Mouse (Mus musculus): ENCODE results near the gene Akr1cl. TPM values are rescaled to one million over a fixed set of nuclear protein-coding genes. Genes with fewer than 3 reads are reported as not detected.

Akr1cl gene
- polyA plus RNA-seq, 1 experiment from 2014 or later = 0.11 TPM

DNA sequence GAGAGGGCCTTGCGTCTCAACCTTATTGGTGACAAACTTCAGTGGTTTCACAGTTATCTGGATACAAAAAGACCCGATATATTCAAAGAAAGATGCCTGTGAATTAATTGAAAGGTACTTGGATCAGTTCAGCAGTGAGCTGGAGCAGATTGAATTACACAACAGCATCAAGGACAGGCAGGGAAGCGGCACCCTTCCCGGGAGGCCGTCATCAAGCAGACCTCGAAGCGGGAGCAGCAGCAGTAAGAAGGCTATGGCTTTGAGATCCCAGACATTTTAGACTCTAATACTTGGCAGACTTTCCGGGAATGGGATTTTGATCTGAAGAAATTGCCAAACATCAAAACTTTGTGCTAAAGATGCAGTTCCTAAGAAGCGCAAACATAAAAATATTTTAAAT, 4.4 kb downstream of the Akr1cl start:
- Histone ChIP-seq H3K9ac (ENCODE audit: low read length) (no peak overlapping the region), H3K4me1 (ENCODE audit: control insufficient read depth, insufficient read depth, low read length) (no peaks in the 10 kb centered on the region), H3K36me3 (ENCODE audit: control insufficient read depth, insufficient read depth, low read length) (no peaks in the 10 kb centered on the region), H3K27ac (ENCODE audit: low read depth, low read length) (no peak overlapping the region), H3K27me3 (ENCODE audit: control insufficient read depth, insufficient read depth, low read length) (no peaks in the 10 kb centered on the region), H3K9me3 (ENCODE audit: control insufficient read depth, low read length) (no peaks in the 10 kb centered on the region), H3K4me3 (ENCODE audit: low read depth, low read length) (no peak overlapping the region), H3K4me2 (no peak overlapping the region)
- DNase-seq (ENCODE audit: low spot score, missing footprints) = no peak
- no peak for ATAC-seq (ENCODE audit: low FRiP score)
- WGBS = 70% methylated on average over 9 of the region's 9 CpGs

DNA sequence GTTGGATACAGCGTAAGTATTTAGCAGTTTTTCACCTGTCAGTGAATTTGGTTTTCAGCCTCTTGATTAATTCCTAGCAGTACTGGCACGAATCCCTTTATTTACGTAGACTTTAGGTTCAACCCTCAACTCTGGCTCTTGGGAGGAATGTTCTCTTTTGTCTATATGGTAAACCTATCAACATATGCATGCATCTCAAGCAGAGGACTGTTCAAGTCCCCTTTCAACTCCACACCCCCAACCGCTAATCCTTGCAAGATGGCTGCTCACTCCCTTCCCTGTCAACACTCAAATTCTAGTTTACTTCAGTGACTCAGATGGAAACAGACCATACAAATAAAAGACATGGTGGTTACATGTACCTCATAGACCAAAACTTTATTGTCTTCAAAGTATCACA, 19.8 kb downstream of the Akr1cl start:
- H3K27me3 ChIP-seq (ENCODE audit: control insufficient read depth, insufficient read depth, low read length) = no peaks in the 10 kb centered on the region
- no peak overlapping the region for H3K27ac ChIP-seq (ENCODE audit: low read depth, low read length)
- 80% methylated on average over 4 of the region's 4 CpGs for WGBS
- no peak overlapping the region for H3K4me3 ChIP-seq (ENCODE audit: low read depth, low read length)
- H3K36me3 ChIP-seq (ENCODE audit: control insufficient read depth, insufficient read depth, low read length) = no peaks in the 10 kb centered on the region
- H3K4me2 ChIP-seq = no peak overlapping the region
- no peak for DNase-seq (ENCODE audit: low spot score, missing footprints)
- no peaks in the 10 kb centered on the region for H3K4me1 ChIP-seq (ENCODE audit: control insufficient read depth, insufficient read depth, low read length)
- H3K9ac ChIP-seq (ENCODE audit: low read length) = no peak overlapping the region
- no peaks in the 10 kb centered on the region for H3K9me3 ChIP-seq (ENCODE audit: control insufficient read depth, low read length)
- no peak for ATAC-seq (ENCODE audit: low FRiP score)

DNA sequence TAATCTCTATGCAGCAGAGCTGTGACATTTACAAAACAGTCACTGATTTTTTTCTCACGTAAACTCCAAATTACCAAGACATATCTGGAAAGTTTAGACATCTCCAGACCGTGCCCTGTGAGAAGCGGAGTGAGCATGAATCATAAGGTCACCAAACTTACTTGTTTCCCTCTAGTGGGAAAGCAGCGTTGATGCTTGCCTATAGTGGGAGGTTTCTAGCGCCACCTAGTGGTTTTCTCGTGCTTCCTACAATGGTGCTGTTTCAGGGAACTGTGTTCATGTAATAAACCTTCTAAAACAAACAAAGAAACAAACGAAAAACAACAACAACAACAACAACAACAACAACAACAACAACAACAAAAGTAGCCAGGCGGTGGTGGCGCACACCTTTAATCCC, 22.4 kb downstream of the Akr1cl start:
- 17% methylated on average over 9 of the region's 9 CpGs for WGBS
- Histone ChIP-seq H3K9ac (ENCODE audit: low read length) (no peak overlapping the region), H3K4me1 (ENCODE audit: control insufficient read depth, insufficient read depth, low read length) (no peaks in the 10 kb centered on the region), H3K36me3 (ENCODE audit: control insufficient read depth, insufficient read depth, low read length) (no peaks in the 10 kb centered on the region), H3K27ac (ENCODE audit: low read depth, low read length) (no peak overlapping the region), H3K27me3 (ENCODE audit: control insufficient read depth, insufficient read depth, low read length) (no peaks in the 10 kb centered on the region), H3K4me2 (no peak overlapping the region), H3K9me3 (ENCODE audit: control insufficient read depth, low read length) (no peaks in the 10 kb centered on the region), H3K4me3 (ENCODE audit: low read depth, low read length) (no peak overlapping the region)
- ATAC-seq (ENCODE audit: low FRiP score) (peak; percentile 80), DNase-seq (ENCODE audit: low spot score, missing footprints) (peak; percentile 95)

DNA sequence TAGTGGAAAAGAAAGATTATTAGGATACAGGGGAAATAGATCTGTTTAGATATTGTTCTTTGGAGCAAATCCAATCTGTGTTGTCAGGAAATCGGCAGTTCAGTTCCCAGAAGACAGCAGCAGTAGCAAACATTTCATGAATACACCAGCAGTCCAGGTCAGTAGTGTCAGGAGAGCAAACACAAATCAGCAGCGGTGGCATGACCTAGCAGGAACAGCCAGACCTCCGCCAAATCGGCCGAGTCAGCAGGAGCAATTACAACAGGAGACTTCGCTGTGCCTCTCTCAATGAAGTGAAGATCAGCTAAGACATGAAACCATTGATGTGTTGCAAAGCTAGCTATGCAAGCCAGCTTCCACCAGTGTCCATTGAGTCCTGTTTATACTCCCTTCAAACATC, 27.0 kb downstream of the Akr1cl start:
- Histone ChIP-seq H3K27me3 (ENCODE audit: control insufficient read depth, insufficient read depth, low read length) (no peaks in the 10 kb centered on the region), H3K36me3 (ENCODE audit: control insufficient read depth, insufficient read depth, low read length) (no peaks in the 10 kb centered on the region), H3K4me2 (no peak overlapping the region), H3K27ac (ENCODE audit: low read depth, low read length) (no peak overlapping the region), H3K9ac (ENCODE audit: low read length) (no peak overlapping the region), H3K4me3 (ENCODE audit: low read depth, low read length) (no peak overlapping the region), H3K9me3 (ENCODE audit: control insufficient read depth, low read length) (no peaks in the 10 kb centered on the region), H3K4me1 (ENCODE audit: control insufficient read depth, insufficient read depth, low read length) (no peaks in the 10 kb centered on the region)
- DNase-seq (ENCODE audit: low spot score, missing footprints) = no peak
- no peak for ATAC-seq (ENCODE audit: low FRiP score)
- WGBS = 87% methylated on average over 6 of the region's 6 CpGs

DNA sequence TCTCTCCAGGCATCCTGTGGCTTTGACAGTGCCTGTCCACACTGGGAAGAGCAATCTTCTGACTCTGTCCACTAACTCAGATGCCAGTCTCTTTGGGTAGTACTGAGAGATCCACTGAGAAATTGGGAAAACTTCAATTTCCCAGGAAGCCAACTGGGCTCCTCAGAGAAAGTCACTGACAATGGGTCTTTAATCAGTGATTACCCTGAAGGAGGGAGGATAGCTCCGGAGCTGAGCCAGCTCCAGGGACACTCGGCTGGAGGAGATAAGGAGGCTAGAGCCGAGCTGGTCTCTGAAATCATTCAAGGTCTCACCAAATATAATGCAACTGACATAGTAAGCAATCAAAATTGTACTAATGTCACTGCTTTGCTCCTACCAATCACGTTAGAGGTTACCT, 28.0 kb downstream of the Akr1cl start:
- Histone ChIP-seq H3K27ac (ENCODE audit: low read depth, low read length) (no peak overlapping the region), H3K4me2 (no peak overlapping the region), H3K4me1 (ENCODE audit: control insufficient read depth, insufficient read depth, low read length) (no peaks in the 10 kb centered on the region), H3K27me3 (ENCODE audit: control insufficient read depth, insufficient read depth, low read length) (no peaks in the 10 kb centered on the region), H3K9ac (ENCODE audit: low read length) (no peak overlapping the region), H3K36me3 (ENCODE audit: control insufficient read depth, insufficient read depth, low read length) (no peaks in the 10 kb centered on the region), H3K9me3 (ENCODE audit: control insufficient read depth, low read length) (no peaks in the 10 kb centered on the region), H3K4me3 (ENCODE audit: low read depth, low read length) (no peak overlapping the region)
- ATAC-seq (ENCODE audit: low FRiP score) (no peak), DNase-seq (ENCODE audit: low spot score, missing footprints) (no peak)
- WGBS = 84% methylated on average over 4 of the region's 4 CpGs

DNA sequence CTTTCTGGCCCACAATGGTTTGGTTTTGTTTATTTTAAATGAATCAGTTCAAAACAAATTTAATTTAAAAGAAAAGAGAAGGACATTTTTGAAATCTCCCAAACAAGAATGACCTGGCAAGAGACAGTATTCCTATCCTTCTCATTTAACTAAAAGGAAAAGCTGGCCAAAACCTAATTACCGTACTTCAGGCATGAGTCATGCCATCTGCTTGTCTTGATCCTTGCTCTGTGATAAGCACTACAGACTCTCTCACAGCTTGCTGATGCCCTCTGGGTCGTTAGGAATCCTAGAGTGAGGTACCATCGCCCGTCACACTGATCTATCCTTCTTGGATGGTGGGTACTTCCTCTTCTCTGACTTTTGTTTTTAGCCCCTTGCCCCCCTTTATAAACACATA, 39.4 kb downstream of the Akr1cl start:
- ATAC-seq (ENCODE audit: low FRiP score) = no peak
- Histone ChIP-seq H3K9ac (ENCODE audit: low read length) (no peak overlapping the region), H3K27me3 (ENCODE audit: control insufficient read depth, insufficient read depth, low read length) (no peaks in the 10 kb centered on the region), H3K9me3 (ENCODE audit: control insufficient read depth, low read length) (no peaks in the 10 kb centered on the region), H3K4me2 (no peak overlapping the region), H3K36me3 (ENCODE audit: control insufficient read depth, insufficient read depth, low read length) (no peaks in the 10 kb centered on the region), H3K4me3 (ENCODE audit: low read depth, low read length) (no peak overlapping the region), H3K4me1 (ENCODE audit: control insufficient read depth, insufficient read depth, low read length) (no peaks in the 10 kb centered on the region), H3K27ac (ENCODE audit: low read depth, low read length) (no peak overlapping the region)
- DNase-seq (ENCODE audit: low spot score, missing footprints) = no peak
- 88% methylated on average over 4 of the region's 4 CpGs for WGBS

DNA sequence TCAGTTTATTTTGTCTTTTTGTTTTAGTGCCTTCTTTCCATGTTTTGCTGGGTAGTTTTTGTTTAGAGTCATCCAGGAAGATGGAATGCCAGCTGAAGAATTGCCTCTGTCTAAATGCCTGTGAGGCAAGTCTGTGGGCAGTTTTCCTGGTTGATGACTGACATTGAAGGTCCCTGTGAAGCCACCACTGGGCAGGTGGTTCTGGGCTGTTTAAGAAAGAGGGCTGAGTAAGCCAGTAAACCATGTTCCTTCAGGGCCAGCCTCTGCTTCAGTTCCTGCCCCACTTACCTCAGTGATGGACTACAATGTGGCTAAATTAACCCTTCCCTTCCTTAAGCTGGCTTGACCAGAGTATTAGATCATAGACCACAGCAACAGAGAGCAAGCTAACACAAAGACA, 44.4 kb downstream of the Akr1cl start:
- Histone ChIP-seq H3K27ac (ENCODE audit: low read depth, low read length) (no peak overlapping the region), H3K4me1 (ENCODE audit: control insufficient read depth, insufficient read depth, low read length) (no peaks in the 10 kb centered on the region), H3K4me3 (ENCODE audit: low read depth, low read length) (no peak overlapping the region), H3K9ac (ENCODE audit: low read length) (no peak overlapping the region), H3K4me2 (no peak overlapping the region), H3K36me3 (ENCODE audit: control insufficient read depth, insufficient read depth, low read length) (no peaks in the 10 kb centered on the region), H3K27me3 (ENCODE audit: control insufficient read depth, insufficient read depth, low read length) (no peaks in the 10 kb centered on the region), H3K9me3 (ENCODE audit: control insufficient read depth, low read length) (no peaks in the 10 kb centered on the region)
- no peak for DNase-seq (ENCODE audit: low spot score, missing footprints)
- no peak for ATAC-seq (ENCODE audit: low FRiP score)

DNA sequence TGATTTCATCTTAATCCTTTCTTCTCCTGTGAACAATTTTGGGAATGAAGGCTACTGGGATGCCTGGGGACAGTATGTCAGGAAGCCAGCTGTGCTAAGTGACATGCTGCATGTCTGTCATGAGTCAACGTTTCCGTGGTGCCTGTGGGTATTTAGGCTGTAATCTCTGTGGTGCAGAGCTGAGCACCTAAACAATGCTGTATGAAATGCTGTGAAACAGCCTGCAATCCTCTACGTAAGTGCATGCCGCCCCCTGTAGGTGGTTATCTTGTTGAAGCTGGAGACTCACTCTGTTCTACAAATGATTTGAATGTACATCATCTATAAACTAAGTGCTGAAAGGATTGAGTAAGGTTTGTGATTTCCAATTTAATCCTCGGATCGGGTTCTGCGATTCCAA, 46.4 kb downstream of the Akr1cl start:
- DNase-seq (ENCODE audit: low spot score, missing footprints) = peak; percentile 89
- 0 out of 2 replicates have a peak, but pooled peaks have one; percentile 54 for ATAC-seq (ENCODE audit: low FRiP score)
- Histone ChIP-seq H3K9me3 (ENCODE audit: control insufficient read depth, low read length) (no peaks in the 10 kb centered on the region), H3K4me2 (no peak overlapping the region), H3K4me3 (ENCODE audit: low read depth, low read length) (no peak overlapping the region), H3K36me3 (ENCODE audit: control insufficient read depth, insufficient read depth, low read length) (no peaks in the 10 kb centered on the region), H3K27me3 (ENCODE audit: control insufficient read depth, insufficient read depth, low read length) (no peaks in the 10 kb centered on the region), H3K27ac (ENCODE audit: low read depth, low read length) (no peak overlapping the region), H3K9ac (ENCODE audit: low read length) (no peak overlapping the region), H3K4me1 (ENCODE audit: control insufficient read depth, insufficient read depth, low read length) (no peaks in the 10 kb centered on the region)
- WGBS = 40% methylated on average over 7 of the region's 7 CpGs

DNA sequence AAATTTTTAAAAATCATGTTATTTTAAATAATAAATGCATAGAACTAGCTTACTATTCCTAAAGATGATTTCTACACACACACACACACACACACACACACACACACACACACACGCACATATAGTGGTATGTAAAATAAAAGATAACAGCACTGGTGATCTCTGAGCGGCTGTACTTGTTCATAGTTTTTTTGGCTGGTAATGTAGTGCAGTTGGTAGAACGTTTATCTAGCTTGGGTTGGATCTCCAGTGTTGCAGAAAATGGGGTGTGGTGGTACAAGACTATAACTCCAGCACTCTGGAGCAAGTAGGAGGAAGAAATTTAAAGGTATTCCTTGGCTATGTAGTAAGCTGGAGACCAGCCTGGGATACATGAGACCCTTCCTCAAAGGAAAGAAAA, 49.3 kb downstream of the Akr1cl start:
- Histone ChIP-seq H3K36me3 (ENCODE audit: control insufficient read depth, insufficient read depth, low read length) (no peaks in the 10 kb centered on the region), H3K27ac (ENCODE audit: low read depth, low read length) (no peak overlapping the region), H3K4me1 (ENCODE audit: control insufficient read depth, insufficient read depth, low read length) (no peaks in the 10 kb centered on the region), H3K4me3 (ENCODE audit: low read depth, low read length) (no peak overlapping the region), H3K4me2 (no peak overlapping the region), H3K27me3 (ENCODE audit: control insufficient read depth, insufficient read depth, low read length) (no peaks in the 10 kb centered on the region), H3K9me3 (ENCODE audit: control insufficient read depth, low read length) (no peaks in the 10 kb centered on the region), H3K9ac (ENCODE audit: low read length) (no peak overlapping the region)
- 90% methylated on average over 3 of the region's 3 CpGs for WGBS
- ATAC-seq (ENCODE audit: low FRiP score) (no peak), DNase-seq (ENCODE audit: low spot score, missing footprints) (no peak)

DNA sequence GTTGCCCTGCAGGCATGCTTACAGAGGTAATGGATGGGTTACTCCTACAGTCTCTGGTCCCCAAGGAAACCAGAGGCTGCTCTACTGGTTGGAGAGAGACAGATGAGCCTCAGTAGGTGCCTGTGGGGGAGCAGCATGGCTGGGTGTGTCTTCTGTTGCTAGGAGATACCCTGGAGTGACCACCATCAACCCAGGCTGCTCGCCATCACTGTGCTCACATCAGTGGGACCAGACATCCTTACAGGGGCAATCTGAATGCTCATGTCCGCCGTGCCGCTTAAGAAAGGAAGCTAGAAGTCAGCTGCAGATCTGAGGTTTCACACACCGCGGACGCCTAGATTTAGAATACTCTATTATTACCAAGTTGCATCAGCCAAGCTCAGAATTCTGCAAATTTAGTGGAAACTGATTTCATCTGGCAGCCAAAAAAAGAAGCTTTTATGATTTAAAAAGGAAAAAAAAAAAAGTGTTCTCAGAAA, 54.2 kb downstream of the Akr1cl start:
- no peak overlapping the region for H3K4me3 ChIP-seq (ENCODE audit: low read depth, low read length)
- ATAC-seq (ENCODE audit: low FRiP score) = no peak
- no peak overlapping the region for H3K27ac ChIP-seq (ENCODE audit: low read depth, low read length)
- no peaks in the 10 kb centered on the region for H3K27me3 ChIP-seq (ENCODE audit: control insufficient read depth, insufficient read depth, low read length)
- no peak overlapping the region for H3K4me2 ChIP-seq
- DNase-seq (ENCODE audit: low spot score, missing footprints) = no peak
- peaks cover 7% of the 10 kb centered on the region for H3K4me1 ChIP-seq (ENCODE audit: control insufficient read depth, insufficient read depth, low read length)
- no peaks in the 10 kb centered on the region for H3K36me3 ChIP-seq (ENCODE audit: control insufficient read depth, insufficient read depth, low read length)
- H3K9ac ChIP-seq (ENCODE audit: low read length) = no peak overlapping the region
- 81% methylated on average over 7 of the region's 7 CpGs for WGBS
- no peaks in the 10 kb centered on the region for H3K9me3 ChIP-seq (ENCODE audit: control insufficient read depth, low read length)
